Mouse (Mus musculus) heart, embryonic 15.5 days (tissue): ENCODE results near the gene Zbtb46. TPM values are rescaled to one million over a fixed set of nuclear protein-coding genes. Genes with fewer than 3 reads are reported as not detected.

Source experiments
- ATAC-seq: fragments of 200-750 bp; cut with Nextera tagmentation; replicated peaks from 2 replicates; pipeline ENCODE4 v1.8.0; 2017; ENCODE audit warnings: low read depth, moderate TSS enrichment; ENCODE audit not compliant: insufficient number of reproducible peaks, insufficient read depth, low FRiP score
- H3K27ac ChIP-seq: fragments of 300-500 bp; sonication (generic); 2 replicates; pipeline ENCODE4 v1.5.1; 2015; ENCODE audit warnings: mild to moderate bottlenecking, inconsistent platforms
- H3K27me3 ChIP-seq: fragments of 300-500 bp; sonication (generic); 2 replicates; pipeline ENCODE4 v1.6.1; 2015; ENCODE audit warnings: inconsistent platforms
- H3K36me3 ChIP-seq: fragments of 300-500 bp; sonication (generic); 2 replicates; pipeline ENCODE4 v1.6.1; 2015; ENCODE audit warnings: mild to moderate bottlenecking, inconsistent platforms
- H3K4me1 ChIP-seq: fragments of 300-500 bp; sonication (generic); replicated peaks from 2 replicates; pipeline ENCODE4 v1.6.1; 2015; ENCODE audit warnings: inconsistent platforms
- H3K4me2 ChIP-seq: fragments of 300-500 bp; sonication (generic); 2 replicates; pipeline ENCODE4 v1.6.1; 2015; ENCODE audit warnings: inconsistent platforms, mild to moderate bottlenecking, moderate library complexity
- H3K4me3 ChIP-seq: fragments of 300-500 bp; sonication (generic); 2 replicates; pipeline ENCODE4 v1.5.1; 2015; ENCODE audit warnings: mild to moderate bottlenecking, inconsistent platforms
- H3K9ac ChIP-seq: fragments of 300-500 bp; sonication (generic); 2 replicates; pipeline ENCODE4 v1.6.1; 2015; ENCODE audit warnings: mild to moderate bottlenecking, inconsistent platforms
- H3K9me3 ChIP-seq: fragments of 300-500 bp; sonication (generic); replicated peaks from 2 replicates; pipeline ENCODE4 v1.6.1; 2016; ENCODE audit warnings: inconsistent platforms
- WGBS: fragments of 180-500 bp; shearing (Covaris S2); methylation state at CpG from one replicate; pipeline ENCODE4 v1.1.7; 2015; ENCODE audit warnings: mixed read lengths; 5-methylcytosine and 5-hydroxymethylcytosine counted together
- polyA plus RNA-seq: library from polyadenylated mRNA; unstranded; fragments of >200 nt; fragmentation: Nextera tagmentation; extraction: Ambion mirVana; gene quantifications from 2 replicates; pipeline ENCODE4 v1.2.1, GENCODE M21; 2015

Zbtb46 gene
- polyA plus RNA-seq, 1 experiment from 2014 or later = 8.6 TPM

DNA sequence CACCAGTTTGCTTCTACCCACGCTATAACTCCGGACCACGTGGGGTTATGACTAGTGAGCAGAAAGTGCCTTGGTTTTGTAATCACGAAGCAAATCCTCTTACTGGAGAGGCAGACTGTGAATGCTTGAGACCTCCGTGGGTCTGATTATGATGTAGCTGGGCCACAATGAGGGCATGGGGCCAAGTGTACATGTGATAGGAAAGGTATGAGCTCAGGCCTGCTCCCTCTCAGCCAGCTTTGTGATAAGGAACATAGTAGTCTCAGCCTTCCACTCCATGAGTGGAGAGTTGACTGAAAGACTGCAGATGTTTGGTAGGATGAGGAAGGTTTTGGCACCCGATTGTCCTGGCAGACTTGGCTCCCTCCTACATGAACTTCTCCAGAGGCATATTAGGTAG, 116.5 kb downstream of the Zbtb46 start:
- ATAC-seq = peak; percentile 75; the same call in 1 of the 2 replicates
- Histone ChIP-seq H3K9me3 (no peaks in the 10 kb centered on the region), H3K9ac (no peak overlapping the region), H3K4me1 (peaks cover 14% of the 10 kb centered on the region), H3K36me3 (peaks cover 49% of the 10 kb centered on the region), H3K4me2 (no peak overlapping the region), H3K27ac (peak overlapping the region; percentile 62), H3K27me3 (no peaks in the 10 kb centered on the region), H3K4me3 (no peak overlapping the region)
- 36% methylated on average over 6 of the region's 6 CpGs for WGBS

DNA sequence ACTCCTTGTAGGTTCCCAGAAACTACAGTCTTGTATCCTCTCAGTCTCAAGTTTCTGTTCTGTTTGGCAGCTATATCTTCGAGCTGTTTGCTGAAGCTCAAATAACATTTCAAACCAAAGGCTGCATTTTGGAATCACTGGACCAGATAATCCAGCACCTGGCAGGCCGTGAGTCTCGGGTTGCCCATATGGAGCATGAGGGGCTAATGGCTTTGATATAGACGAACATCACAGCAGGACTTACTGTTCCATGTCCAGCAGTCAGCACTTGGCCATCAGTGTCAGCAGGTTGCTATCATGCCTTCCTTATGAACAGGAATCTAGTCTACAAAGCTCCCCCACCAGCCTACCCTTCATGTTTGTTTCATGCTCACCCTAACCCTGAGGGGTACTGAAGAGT, 118.8 kb downstream of the Zbtb46 start:
- Histone ChIP-seq H3K9ac (no peak overlapping the region), H3K4me3 (no peak overlapping the region), H3K36me3 (peaks cover 55% of the 10 kb centered on the region), H3K4me1 (peaks cover 14% of the 10 kb centered on the region), H3K27me3 (no peaks in the 10 kb centered on the region), H3K4me2 (no peak overlapping the region), H3K27ac (no peak overlapping the region), H3K9me3 (no peaks in the 10 kb centered on the region)
- WGBS = 82% methylated on average over 4 of the region's 4 CpGs
- no peak for ATAC-seq

Other genes starting within 250 kb of the Zbtb46 start
- 0.09 and 0.10 TPM in 2 replicates for gene Srms, start 246.2 kb downstream of the Zbtb46 start, polyA plus RNA-seq
- 0.10 TPM in 1 of 2 replicates, not detected in the other for gene Fndc11, start 239.4 kb downstream of the Zbtb46 start, polyA plus RNA-seq
- gene Helz2, start 217.4 kb downstream of the Zbtb46 start, polyA plus RNA-seq = 0.87 and 1.9 TPM in 2 replicates
- 7.4 and 9.5 TPM in 2 replicates for gene Gmeb2, start 171.4 kb downstream of the Zbtb46 start, polyA plus RNA-seq
- 0.89 and 13.4 TPM in 2 replicates for gene Stmn3, start 144.9 kb downstream of the Zbtb46 start, polyA plus RNA-seq
- gene Rtel1, start 139.7 kb downstream of the Zbtb46 start, polyA plus RNA-seq = 18.0 and 27.9 TPM in 2 replicates
- 24.1 and 32.2 TPM in 2 replicates for gene Zgpat, start 94.5 kb downstream of the Zbtb46 start, polyA plus RNA-seq
- 53.2 and 59.4 TPM in 2 replicates for gene Arfrp1, start 94.0 kb downstream of the Zbtb46 start, polyA plus RNA-seq
- gene Lime1, start 79.3 kb downstream of the Zbtb46 start, polyA plus RNA-seq = 12.0 and 18.9 TPM in 2 replicates
- 0.10 and 0.26 TPM in 2 replicates for gene Abhd16b, start 33.8 kb upstream of the Zbtb46 start, polyA plus RNA-seq
- gene Tpd52l2, start 37.7 kb upstream of the Zbtb46 start, polyA plus RNA-seq = 105 and 117 TPM in 2 replicates
- 70.3 and 83.3 TPM in 2 replicates for gene Dnajc5, start 61.1 kb upstream of the Zbtb46 start, polyA plus RNA-seq
- gene Uckl1, start 125.5 kb upstream of the Zbtb46 start, polyA plus RNA-seq = 61.8 and 71.6 TPM in 2 replicates
- gene Prpf6, start 132.4 kb upstream of the Zbtb46 start, polyA plus RNA-seq = 38.9 and 45.5 TPM in 2 replicates
- gene Zfp512b, start 133.4 kb upstream of the Zbtb46 start, polyA plus RNA-seq = 23.1 and 35.8 TPM in 2 replicates
- gene Samd10, start 139.8 kb upstream of the Zbtb46 start, polyA plus RNA-seq = 9.6 and 14.9 TPM in 2 replicates
- gene Gm29797, start 197.6 kb upstream of the Zbtb46 start, polyA plus RNA-seq = not detected in 2 replicates
- gene Sox18, start 212.2 kb upstream of the Zbtb46 start, polyA plus RNA-seq = 41.9 and 47.2 TPM in 2 replicates
- 13.5 and 19.2 TPM in 2 replicates for gene Tcea2, start 220.9 kb upstream of the Zbtb46 start, polyA plus RNA-seq
- 30.9 and 45.3 TPM in 2 replicates for gene Rgs19, start 234.6 kb upstream of the Zbtb46 start, polyA plus RNA-seq
- not detected in 2 replicates for gene Lkaaear1, start 239.0 kb upstream of the Zbtb46 start, polyA plus RNA-seq